Mouse (Mus musculus) 3134 (cell line): ENCODE measurements around the gene Cdk5rap1.

Experiments
- DNase-seq: peaks from one replicate; pipeline ENCODE4 v3.0.0-alpha.2; 2011; ENCODE audit warnings: low spot score; ENCODE audit not compliant: insufficient read length; ENCODE audit errors: extremely low read depth

The Cdk5rap1 gene

GRCm38 (mm10) chr2:154372842-154373500 is at the start of gene Cdk5rap1:
TSS of gene Cdk5rap1 (minus strand) at chr2:154373010.
- DNase-seq = no peak

GRCm38 (mm10) chr2:154422181-154422580 is 49.4 kb upstream of the Cdk5rap1 start:
- no peak for DNase-seq

- no peak for DNase-seq
Observed at GRCm38 (mm10) chr2:154420942-154421731, 48.3 kb upstream of the Cdk5rap1 start.

GRCm38 (mm10) chr2:154419631-154420515 is 47.1 kb upstream of the Cdk5rap1 start:
- DNase-seq = no peak

GRCm38 (mm10) chr2:154418001-154418400 is 45.2 kb upstream of the Cdk5rap1 start:
- DNase-seq = no peak

GRCm38 (mm10) chr2:154417107-154417506 is 44.3 kb upstream of the Cdk5rap1 start:
- peak; percentile 29 for DNase-seq

GRCm38 (mm10) chr2:154412018-154412666 is 39.3 kb upstream of the Cdk5rap1 start:
- no peak for DNase-seq

- peak; percentile 85 for DNase-seq
Observed at GRCm38 (mm10) chr2:154410355-154410754, 37.5 kb upstream of the Cdk5rap1 start.

GRCm38 (mm10) chr2:154407643-154408445 is 35.0 kb upstream of the Cdk5rap1 start, which contains the start of gene Snta1:
TSS of gene Snta1 (minus strand) at chr2:154408099.
- peak; percentile 91 for DNase-seq

GRCm38 (mm10) chr2:154407063-154407642 is 34.3 kb upstream of the Cdk5rap1 start:
- DNase-seq = no peak

- no peak for DNase-seq
Observed at GRCm38 (mm10) chr2:154405447-154405994, 32.7 kb upstream of the Cdk5rap1 start.

GRCm38 (mm10) chr2:154402811-154403210 is 30.0 kb upstream of the Cdk5rap1 start:
- peak; percentile 56 for DNase-seq

- no peak for DNase-seq
Observed at GRCm38 (mm10) chr2:154401976-154402375, 29.2 kb upstream of the Cdk5rap1 start.

GRCm38 (mm10) chr2:154399325-154399724 is 26.5 kb upstream of the Cdk5rap1 start:
- DNase-seq = no peak

- no peak for DNase-seq
Observed at GRCm38 (mm10) chr2:154398267-154398666, 25.5 kb upstream of the Cdk5rap1 start.

- DNase-seq = no peak
Observed at GRCm38 (mm10) chr2:154396529-154396928, 23.7 kb upstream of the Cdk5rap1 start.

- no peak for DNase-seq
Observed at GRCm38 (mm10) chr2:154394602-154395001, 21.8 kb upstream of the Cdk5rap1 start.

- peak; percentile 92 for DNase-seq
Observed at GRCm38 (mm10) chr2:154390180-154390964, 17.6 kb upstream of the Cdk5rap1 start.
